Mouse (Mus musculus): ENCODE results near the gene Fndc3b.

DNA sequence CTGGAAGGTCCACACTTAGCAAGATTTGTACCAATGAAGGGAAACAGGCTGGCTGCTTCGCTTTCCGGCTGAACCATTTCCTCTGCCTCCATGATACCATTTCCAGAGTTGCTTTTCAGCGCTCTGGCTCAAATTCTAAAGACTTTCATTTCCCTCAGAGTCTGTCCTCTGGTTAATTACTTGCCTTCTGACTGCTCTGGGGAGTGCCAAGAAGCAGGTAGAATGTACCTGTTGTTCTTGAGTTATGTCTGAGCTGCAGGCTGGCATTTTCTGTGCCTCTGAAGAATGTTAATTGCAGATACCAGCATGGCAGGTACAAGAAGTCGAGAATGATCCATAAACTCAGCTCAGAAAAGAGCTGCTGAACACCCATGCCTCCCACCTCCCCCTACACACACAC lies 100.6 kb downstream of the Fndc3b start:
- TF ChIP-seq GATA1 (IDR thresholded peaks at IDR 0.05; ENCODE audit: low read length) (no peak), TAL1 (IDR thresholded peaks at IDR 0.05; ENCODE audit: low read length) (no peak)
